Mouse (Mus musculus): ENCODE results near the gene Gm10198. TPM values are rescaled to one million over a fixed set of nuclear protein-coding genes. Genes with fewer than 3 reads are reported as not detected.

The Gm10198 gene
- total and polyA plus RNA-seq, 2 experiments from 2014 or later = not detected

DNA sequence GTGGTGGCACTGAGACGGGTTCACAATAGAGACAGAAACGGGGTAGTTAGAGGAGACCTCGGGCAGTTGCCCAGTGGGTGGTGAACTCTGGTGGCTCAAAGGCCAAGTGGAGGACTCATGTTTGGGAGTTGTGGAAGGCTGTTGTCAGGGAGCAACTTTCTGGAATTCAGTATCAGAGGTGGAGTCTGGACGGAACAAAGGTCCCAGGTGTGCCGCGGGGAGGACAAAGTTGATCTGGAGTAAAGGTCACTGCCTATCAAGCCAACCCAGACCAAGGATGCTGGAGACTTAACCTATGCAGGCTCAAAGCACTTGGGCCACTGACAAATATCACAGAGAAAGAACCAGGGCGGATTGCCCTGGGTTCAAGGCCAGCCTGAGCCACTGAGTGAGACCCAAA lies 5.5 kb downstream of the Gm10198 start:
- no peak for ATAC-seq (ENCODE audit: insufficient read depth, low read depth)

DNA sequence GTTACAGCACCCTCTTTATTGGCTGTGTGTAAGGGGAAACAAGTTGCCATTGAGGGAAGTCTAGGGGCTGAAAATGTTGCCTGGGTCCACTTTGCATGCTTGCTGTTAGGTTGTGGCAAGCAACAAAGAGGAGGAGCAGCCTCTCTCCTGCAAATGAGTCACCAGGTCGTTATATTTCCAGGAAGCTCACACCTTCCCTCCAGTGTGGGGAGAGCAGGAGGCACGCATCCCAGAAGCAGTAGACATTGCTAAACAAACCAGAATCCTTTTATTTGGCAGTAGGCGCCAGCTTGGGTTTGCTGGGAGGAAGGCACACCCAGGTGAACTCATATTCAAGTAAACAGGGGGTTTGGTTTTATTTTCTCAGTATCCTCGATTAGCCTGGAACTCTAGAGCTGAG lies 8.8 kb downstream of the Gm10198 start:
- Histone ChIP-seq H3K4me2 (ENCODE audit: low read depth, low read length) (no peak overlapping the region), H3K9ac (replicated peaks; ENCODE audit: low read depth, low read length) (no peak overlapping the region), H3K27ac (ENCODE audit: low read depth) (no peak overlapping the region), H3K9me3 (replicated peaks; ENCODE audit: control insufficient read depth, low read length) (no peaks in the 10 kb centered on the region), H3K4me1 (ENCODE audit: control insufficient read depth, insufficient read depth) (no peaks in the 10 kb centered on the region), H3K36me3 (replicated peaks; ENCODE audit: control insufficient read depth, insufficient read depth, low read length) (no peaks in the 10 kb centered on the region), H3K4me3 (ENCODE audit: low read depth, low read length) (no peak overlapping the region), H3K27me3 (ENCODE audit: control insufficient read depth, insufficient read depth, low read length) (no peaks in the 10 kb centered on the region)
- ATAC-seq (ENCODE audit: insufficient read depth, low read depth) = no peak
- WGBS = 57% methylated on average over 4 of the region's 4 CpGs
- DNase-seq (ENCODE audit: low spot score) = no peak
- TF ChIP-seq CTCF (IDR thresholded peaks at IDR 0.05; ENCODE audit: low read depth) (no peak), EP300 (IDR thresholded peaks at IDR 0.05; ENCODE audit: low read depth) (no peak)

More for the DNA sequence above, 5.5 kb downstream of the Gm10198 start:
- H3K9ac ChIP-seq (replicated peaks; ENCODE audit: low read depth, low read length) = no peak overlapping the region
- no peaks in the 10 kb centered on the region for H3K36me3 ChIP-seq (replicated peaks; ENCODE audit: control insufficient read depth, insufficient read depth, low read length)
- no peak overlapping the region for H3K4me2 ChIP-seq (ENCODE audit: low read depth, low read length)
- 88% methylated on average over 7 of the region's 7 CpGs for WGBS
- TF ChIP-seq CTCF (IDR thresholded peaks at IDR 0.05; ENCODE audit: low read depth) (no peak), EP300 (IDR thresholded peaks at IDR 0.05; ENCODE audit: low read depth) (no peak)
- H3K4me3 ChIP-seq (ENCODE audit: low read depth, low read length) = no peak overlapping the region
- DNase-seq (ENCODE audit: low spot score) = no peak
- no peaks in the 10 kb centered on the region for H3K27me3 ChIP-seq (ENCODE audit: control insufficient read depth, insufficient read depth, low read length)
- H3K9me3 ChIP-seq (replicated peaks; ENCODE audit: control insufficient read depth, low read length) = no peaks in the 10 kb centered on the region
- H3K27ac ChIP-seq (ENCODE audit: low read depth) = no peak overlapping the region
- H3K4me1 ChIP-seq (ENCODE audit: control insufficient read depth, insufficient read depth) = no peaks in the 10 kb centered on the region

DNA sequence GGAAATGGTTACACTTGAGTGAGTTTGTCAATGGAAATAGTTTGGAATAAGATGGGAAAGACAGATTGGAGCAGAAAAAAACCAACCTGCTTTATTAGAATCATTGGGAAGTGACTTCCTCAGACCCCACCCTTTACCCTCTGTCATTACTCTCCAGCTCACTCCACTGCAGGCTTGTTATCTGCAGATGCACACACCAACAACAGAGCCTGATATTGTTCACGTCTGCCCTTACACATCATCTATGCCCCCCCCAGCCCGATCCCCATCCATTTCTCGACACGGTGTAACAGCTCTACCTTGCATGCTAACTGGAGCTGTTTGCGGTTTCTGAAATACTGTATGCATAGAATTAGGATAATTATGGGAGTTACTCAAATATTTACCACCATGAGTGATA lies 12.2 kb downstream of the Gm10198 start:
- Histone ChIP-seq H3K9ac (replicated peaks; ENCODE audit: low read depth, low read length) (no peak overlapping the region), H3K27ac (ENCODE audit: low read depth) (no peak overlapping the region), H3K9me3 (replicated peaks; ENCODE audit: control insufficient read depth, low read length) (peaks cover 4% of the 10 kb centered on the region; the same call in 1 of the 2 replicates), H3K4me1 (ENCODE audit: control insufficient read depth, insufficient read depth) (no peaks in the 10 kb centered on the region), H3K27me3 (ENCODE audit: control insufficient read depth, insufficient read depth, low read length) (no peaks in the 10 kb centered on the region), H3K4me2 (ENCODE audit: low read depth, low read length) (no peak overlapping the region), H3K36me3 (replicated peaks; ENCODE audit: control insufficient read depth, insufficient read depth, low read length) (no peaks in the 10 kb centered on the region), H3K4me3 (ENCODE audit: low read depth, low read length) (no peak overlapping the region)
- DNase-seq (ENCODE audit: low spot score) (no peak), ATAC-seq (ENCODE audit: insufficient read depth, low read depth) (no peak)
- 79% methylated on average over 5 of the region's 5 CpGs for WGBS
- TF ChIP-seq CTCF (IDR thresholded peaks at IDR 0.05; ENCODE audit: low read depth) = no peak
- TF ChIP-seq EP300 (IDR thresholded peaks at IDR 0.05; ENCODE audit: low read depth) = no peak

DNA sequence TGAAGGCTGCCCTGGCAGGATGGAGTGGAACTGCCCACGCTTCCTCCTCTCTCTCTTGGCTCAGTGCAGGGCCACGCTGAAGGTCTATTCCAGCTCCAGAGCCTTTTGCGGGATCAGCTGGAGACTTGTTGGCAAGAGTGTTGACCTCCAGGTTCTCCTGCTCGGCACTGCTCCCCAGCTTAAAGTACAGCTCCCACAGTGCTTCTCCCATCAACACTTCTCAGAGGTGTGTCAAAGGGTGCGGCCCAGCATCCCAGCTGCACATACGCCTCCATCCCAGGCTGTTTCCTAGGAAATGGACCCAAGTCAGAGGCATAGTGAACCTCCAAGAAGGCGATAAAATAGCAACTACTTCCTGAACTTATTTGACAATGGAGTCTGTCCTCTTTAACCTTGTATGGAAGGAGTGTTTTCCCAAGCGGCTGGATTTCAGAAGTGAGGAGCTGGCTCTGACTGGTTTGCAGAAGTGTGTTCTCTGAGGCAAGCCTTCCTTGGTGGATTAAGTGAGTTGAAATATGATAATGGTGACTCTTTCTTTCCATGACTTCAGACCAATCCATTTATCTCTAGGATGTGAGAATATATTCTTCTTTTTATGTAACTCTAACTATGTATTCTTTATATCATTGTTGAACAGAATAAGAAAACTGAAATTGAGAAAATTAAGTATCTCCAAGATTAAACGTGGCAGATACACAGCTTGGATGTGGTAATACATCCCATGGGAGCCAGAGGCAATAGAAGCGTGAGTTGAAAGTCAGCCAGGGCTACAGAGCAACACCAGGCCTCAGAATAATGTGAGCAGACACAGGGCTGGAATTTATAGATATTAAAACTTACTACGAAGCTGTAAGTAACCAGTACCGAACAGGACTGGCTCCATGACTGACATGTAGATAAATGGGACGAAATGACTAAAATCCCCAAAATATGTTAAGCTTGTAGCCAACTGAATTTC lies 23.9 kb downstream of the Gm10198 start:
- Histone ChIP-seq H3K27ac (ENCODE audit: low read depth) (no peak overlapping the region), H3K4me1 (ENCODE audit: control insufficient read depth, insufficient read depth) (no peaks in the 10 kb centered on the region), H3K4me2 (ENCODE audit: low read depth, low read length) (no peak overlapping the region), H3K27me3 (ENCODE audit: control insufficient read depth, insufficient read depth, low read length) (no peaks in the 10 kb centered on the region), H3K9me3 (replicated peaks; ENCODE audit: control insufficient read depth, low read length) (no peaks in the 10 kb centered on the region), H3K4me3 (ENCODE audit: low read depth, low read length) (no peak overlapping the region), H3K9ac (replicated peaks; ENCODE audit: low read depth, low read length) (no peak overlapping the region), H3K36me3 (replicated peaks; ENCODE audit: control insufficient read depth, insufficient read depth, low read length) (no peaks in the 10 kb centered on the region)
- 67% methylated on average over 13 of the region's 13 CpGs for WGBS
- no peak for TF ChIP-seq EP300 (IDR thresholded peaks at IDR 0.05; ENCODE audit: low read depth)
- TF ChIP-seq CTCF (IDR thresholded peaks at IDR 0.05; ENCODE audit: low read depth) = no peak
- ATAC-seq (ENCODE audit: insufficient read depth, low read depth) (no peak), DNase-seq (ENCODE audit: low spot score) (peak; percentile 11)

DNA sequence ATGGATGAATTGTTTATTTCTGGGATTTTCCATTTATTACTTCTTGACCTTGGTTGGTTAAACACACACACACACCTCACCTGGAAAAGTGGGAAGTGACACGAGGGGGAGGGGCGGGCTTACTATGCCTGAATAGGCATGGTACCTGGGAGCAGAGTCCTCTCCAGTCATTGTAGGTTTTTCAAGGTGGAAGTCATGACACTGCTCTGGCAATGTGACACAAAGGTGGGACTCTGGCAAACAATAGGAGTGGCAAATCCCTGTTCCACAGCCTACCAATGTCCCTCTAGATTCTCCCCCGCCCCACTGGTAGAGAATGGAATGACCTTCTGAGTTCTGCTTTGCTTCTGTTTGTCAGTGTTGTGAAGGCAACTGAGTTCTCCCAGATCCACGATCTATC lies 27.8 kb downstream of the Gm10198 start:
- H3K4me3 ChIP-seq (ENCODE audit: low read depth, low read length) = no peak overlapping the region
- H3K4me2 ChIP-seq (ENCODE audit: low read depth, low read length) = no peak overlapping the region
- H3K4me1 ChIP-seq (ENCODE audit: control insufficient read depth, insufficient read depth) = no peaks in the 10 kb centered on the region
- ATAC-seq (ENCODE audit: insufficient read depth, low read depth) (no peak), DNase-seq (ENCODE audit: low spot score) (no peak)
- no peaks in the 10 kb centered on the region for H3K36me3 ChIP-seq (replicated peaks; ENCODE audit: control insufficient read depth, insufficient read depth, low read length)
- WGBS = 69% methylated on average over 4 of the region's 4 CpGs
- no peak for TF ChIP-seq EP300 (IDR thresholded peaks at IDR 0.05; ENCODE audit: low read depth)
- no peak overlapping the region for H3K27ac ChIP-seq (ENCODE audit: low read depth)
- H3K9ac ChIP-seq (replicated peaks; ENCODE audit: low read depth, low read length) = no peak overlapping the region
- no peaks in the 10 kb centered on the region for H3K9me3 ChIP-seq (replicated peaks; ENCODE audit: control insufficient read depth, low read length)
- no peaks in the 10 kb centered on the region for H3K27me3 ChIP-seq (ENCODE audit: control insufficient read depth, insufficient read depth, low read length)

Data from heart, postnatal 0 days (tissue).